ENCODE assay signal across 8 mouse cellular contexts in genomic region chr2:30093471-30094207, GRCm38 (mm10). TPM values are rescaled to one million over a fixed set of nuclear protein-coding genes. Genes with fewer than 3 reads are reported as not detected.
DNase-seq lines count a peak whose midpoint lies in the region; ATAC-seq lines count a peak whose summit lies in the region.

Gene Zdhhc12, minus strand, starts transcription at chr2:30093648.

- no peaks in the 10 kb centered on the region for H3K27me3 ChIP-seq in lung, embryonic 16.5 days (ENCODE audit: control insufficient read depth, insufficient read depth, low read depth, low read length)

- no peaks in the 10 kb centered on the region for H3K36me3 ChIP-seq in lung, embryonic 16.5 days (ENCODE audit: control insufficient read depth, insufficient read depth, low read length)

- peak within 1 kb of the TSS; percentile 81 for H3K4me2 ChIP-seq in lung, embryonic 16.5 days (ENCODE audit: low read depth, low read length)

- peak; percentile 95 for DNase-seq in MEL-GATA-1-ER (ENCODE audit: extremely low read depth, low read depth)
- peak; percentile 86 for DNase-seq in cerebellum, adult 8-10 months
- peak; percentile 95 for DNase-seq in forelimb bud, embryonic 11.5 days (ENCODE audit: low read depth, low spot score)
- peak; percentile 79 for DNase-seq in layer of hippocampus, adult 9-10 months (ENCODE audit: low spot score)
- DNase-seq in ovary, postnatal 10 days (ENCODE audit: low spot score) = peak; percentile 77
- peak; percentile 97 to 99 for DNase-seq in thymus, postnatal 10 days (ENCODE audit: low spot score in 2 of 2)

- peak within 1 kb of the TSS; percentile 78 for H3K4me3 ChIP-seq in lung, embryonic 16.5 days (ENCODE audit: low read length)

- H3K27ac ChIP-seq in lung, embryonic 16.5 days (ENCODE audit: low read length) = peak within 1 kb of the TSS; percentile 67

- peak within 1 kb of the TSS; percentile 81 for H3K9ac ChIP-seq in lung, embryonic 16.5 days (ENCODE audit: low read length)

- under 1% methylated on average over 49 of the region's 51 CpGs for WGBS in lung, embryonic 16.5 days

- no peaks in the 10 kb centered on the region for H3K9me3 ChIP-seq in lung, embryonic 16.5 days (ENCODE audit: control insufficient read depth, low read length)

- ATAC-seq in hematopoietic stem cell, adult 5-6 weeks (replicated peaks in 1 of 2; ENCODE audit: insufficient read depth in 1 of 2, low FRiP score in 2 of 2, low TSS enrichment in 1 of 2, low read depth in 1 of 2, poor library complexity in 2 of 2, severe bottlenecking in 2 of 2) = peak; percentile 92 to 95
- peak; percentile 99 for ATAC-seq in lung, embryonic 16.5 days (ENCODE audit: low read depth)

- peaks cover 9% of the 10 kb centered on the region; the same call in 1 of the 2 replicates for H3K4me1 ChIP-seq in lung, embryonic 16.5 days (replicated peaks; ENCODE audit: control insufficient read depth, insufficient read depth, low read length)

RNA-seq across cellular contexts. Expression of gene Zdhhc12, which starts in this region (rescaled TPM):
- total RNA-seq in hematopoietic stem cell, adult 5-6 weeks (2017) = 5.4 and 6.5 TPM in 2 replicates
- 32.0 and 33.5 TPM in 2 replicates for polyA plus RNA-seq in lung, embryonic 16.5 days (2015; fragmentation: Nextera tagmentation; extraction: Ambion mirVana)

Comparison
In these comparisons a context has a peak if more than half of its experiments do, and no peak if none do; other contexts are left out.
1. Peak in every context shown above with its lines: DNase-seq, ATAC-seq, H3K4me3 ChIP-seq and H3K27ac ChIP-seq.